Mouse (Mus musculus): Measurements from ENCODE around the gene Sema6b.

DNA sequence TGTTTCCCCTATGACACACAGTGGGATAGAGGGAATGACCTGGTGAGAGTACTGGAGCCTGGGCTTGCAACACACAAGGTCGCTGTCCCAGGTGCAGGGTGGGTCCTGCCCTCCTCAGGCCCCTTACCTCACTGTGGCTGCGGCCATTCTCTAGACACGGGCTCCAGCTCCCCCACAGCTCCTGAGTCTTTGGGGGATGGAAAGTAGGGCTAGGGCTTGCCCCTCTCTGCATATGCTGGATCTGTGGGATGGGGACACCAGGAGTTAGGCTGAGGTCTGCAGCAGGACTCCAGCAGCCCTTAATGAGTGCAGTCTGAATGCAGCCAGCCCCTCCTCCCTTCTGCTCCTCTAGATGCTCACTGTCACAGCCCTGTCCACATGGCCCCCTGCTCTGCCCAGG, 27.4 kb downstream of the Sema6b start:
- TF ChIP-seq CTCF (IDR thresholded peaks at IDR 0.05; ENCODE audit: borderline replicate concordance, extremely low read depth, insufficient read depth, insufficient read length) (no peak), POLR2A (IDR thresholded peaks at IDR 0.05; ENCODE audit: borderline replicate concordance, extremely low read depth, insufficient read depth, insufficient read length, poor library complexity, severe bottlenecking) (no peak)
